Mouse (Mus musculus) MEL (cell line): ENCODE results near the gene Marveld2.
A peak's percentile ranks its signal among the peaks of the same experiment; 100 is the strongest.

ENCODE experiments used
- CHD1 ChIP-seq: IDR thresholded peaks from 2 replicates; pipeline ENCODE4 v1.6.1; 2012; ENCODE audit warnings: low read depth, mild to moderate bottlenecking, inconsistent platforms, low read length, improper control_type of control experiment
- CTCF ChIP-seq, 3 experiments: IDR thresholded peaks in 2 of 3; conservative IDR thresholded peaks in 1 of 3; 2 replicates each; pipeline ENCODE4 v1.5.1; 2011 to 2012; ENCODE audit warnings: low read length in 3 of 3, low read depth in 2 of 3, mild to moderate bottlenecking in 2 of 3, improper control_type of control experiment in 1 of 3, inconsistent platforms in 1 of 3, mixed read lengths in 1 of 3, moderate library complexity in 1 of 3; ENCODE audit not compliant: control insufficient read depth in 1 of 3, insufficient read depth in 1 of 3, poor library complexity in 1 of 3, severe bottlenecking in 1 of 3
- E2F4 ChIP-seq: IDR thresholded peaks from 2 replicates; pipeline ENCODE4 v1.6.1; 2011; ENCODE audit warnings: low read depth, low read length, improper control_type of control experiment, borderline replicate concordance
- MAX ChIP-seq: IDR thresholded peaks from 2 replicates; pipeline ENCODE4 v1.6.1; 2011; ENCODE audit warnings: low read length, improper control_type of control experiment
- MXI1 ChIP-seq: IDR thresholded peaks from 2 replicates; pipeline ENCODE4 v1.6.1; 2011; ENCODE audit warnings: mild to moderate bottlenecking, low read depth, low read length, improper control_type of control experiment
- NELFE ChIP-seq: IDR thresholded peaks from 2 replicates; pipeline ENCODE4 v1.6.1; 2011; ENCODE audit warnings: low read depth, low read length, improper control_type of control experiment
- NRF1 ChIP-seq: IDR thresholded peaks from 2 replicates; pipeline ENCODE4 v1.6.1; 2014; ENCODE audit warnings: low read depth, mild to moderate bottlenecking, inconsistent platforms, low read length, improper control_type of control experiment, moderate library complexity; ENCODE audit not compliant: poor library complexity, insufficient read depth, severe bottlenecking
- POLR2A ChIP-seq, 2 experiments: IDR thresholded peaks; 2 replicates each; pipeline ENCODE4 v1.6.1; 2011 to 2012; ENCODE audit warnings: low read length in 2 of 2, mild to moderate bottlenecking in 2 of 2, control low read depth in 1 of 2, improper control_type of control experiment in 1 of 2, low read depth in 1 of 2, moderate library complexity in 1 of 2; ENCODE audit not compliant: control insufficient read depth in 1 of 2, insufficient read depth in 1 of 2, poor library complexity in 1 of 2
- TBP ChIP-seq: IDR thresholded peaks from 2 replicates; pipeline ENCODE4 v1.8.0; 2011; ENCODE audit warnings: low read depth, low read length, improper control_type of control experiment
- TCF12 ChIP-seq: IDR thresholded peaks from 2 replicates; pipeline ENCODE4 v1.6.1; 2014; ENCODE audit warnings: low read depth, mild to moderate bottlenecking, inconsistent platforms, low read length, improper control_type of control experiment, moderate library complexity

DNA sequence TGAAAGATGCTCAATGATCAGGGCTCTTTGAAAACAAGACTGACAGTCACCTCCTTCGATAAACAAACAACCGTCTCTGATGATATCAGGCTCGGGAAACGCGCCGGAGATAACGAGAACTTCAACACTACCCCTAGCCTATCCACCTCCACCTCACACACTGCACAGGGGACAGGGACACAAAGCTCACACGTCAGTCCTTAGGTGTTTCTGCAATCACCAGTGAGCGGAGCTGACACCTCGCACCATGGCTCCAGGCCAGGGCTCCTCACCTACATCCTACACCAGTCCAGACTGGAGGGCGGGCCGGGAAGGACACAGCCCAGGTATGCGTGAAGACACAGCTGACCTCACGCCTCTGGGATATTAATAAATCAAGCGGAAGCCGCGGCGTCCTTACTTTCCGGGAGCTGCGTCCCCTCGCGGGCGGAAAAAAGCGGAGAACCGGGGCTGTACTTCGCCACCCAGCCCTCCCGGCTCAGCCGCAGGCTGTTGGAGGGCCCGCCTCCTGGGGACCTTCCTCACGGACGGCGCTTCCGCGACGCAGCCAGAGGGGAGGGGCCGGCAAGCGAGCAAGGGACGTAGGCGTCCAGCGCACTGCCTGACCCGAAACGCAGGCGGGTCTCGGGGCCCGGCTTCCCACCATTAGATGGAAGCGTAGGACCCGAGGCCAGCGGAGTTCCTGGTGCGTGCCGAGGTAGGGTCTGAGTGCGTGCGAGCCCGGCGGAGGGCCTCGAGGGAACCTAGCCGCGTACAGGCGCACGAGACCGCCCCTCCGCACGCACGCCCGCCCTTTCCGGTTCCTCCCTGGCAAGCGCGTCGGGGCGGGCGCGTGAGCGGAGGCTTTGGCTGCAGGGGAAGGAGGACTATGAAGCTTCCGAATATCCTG lies 34.0 kb upstream of the Marveld2 start, which contains the start of the genes Ak6 and Rad17:
- TF ChIP-seq E2F4 (no peak), CHD1 (no peak), NELFE (peak; percentile 59), CTCF (IDR thresholded peaks at IDR 0.05 in 2 of 3, conservative IDR thresholded peaks at IDR 0.05 in 1 of 3; ENCODE audit: control insufficient read depth in 1 of 3, insufficient read depth in 1 of 3, low read depth in 2 of 3, low read length in 3 of 3, poor library complexity in 1 of 3, severe bottlenecking in 1 of 3) (peak in 1 of 3 experiments; percentile 12; a peak in 1 of 6 replicates), NRF1 (0 out of 2 replicates have a peak, but pooled peaks have one; percentile 31), MAX (peak; percentile 99), TCF12 (peak; percentile 50; the same call in 1 of the 2 replicates), POLR2A (IDR thresholded peaks at IDR 0.05; ENCODE audit: control insufficient read depth in 1 of 2, insufficient read depth in 1 of 2, low read depth in 1 of 2, low read length in 2 of 2, poor library complexity in 1 of 2) (peak; percentile 25 to 79; a peak in 1 of 4 replicates), TBP (peak; percentile 10; the same call in 1 of the 2 replicates), MXI1 (peak; percentile 57)
